Mouse (Mus musculus) heart, embryonic 11.5 days (tissue): ENCODE data around the gene Ncor2. TPM values are rescaled to one million over a fixed set of nuclear protein-coding genes. Genes with fewer than 3 reads are reported as not detected.

Experiments used
- ATAC-seq: fragments of 200-750 bp; cut with Nextera tagmentation; replicated peaks from 2 replicates; pipeline ENCODE4 v1.8.0; 2017; ENCODE audit warnings: moderate library complexity; ENCODE audit not compliant: insufficient number of reproducible peaks, low FRiP score, low TSS enrichment
- H3K27ac ChIP-seq: fragments of 300-500 bp; sonication (generic); 2 replicates; pipeline ENCODE4 v1.5.1; 2014; ENCODE audit warnings: mild to moderate bottlenecking, low read depth, low read length
- H3K27me3 ChIP-seq: fragments of 300-500 bp; sonication (generic); 2 replicates; pipeline ENCODE4 v1.6.1; 2014; ENCODE audit warnings: mild to moderate bottlenecking, low read length, mixed read lengths; ENCODE audit not compliant: control insufficient read depth, insufficient read depth
- H3K36me3 ChIP-seq: fragments of 300-500 bp; sonication (generic); 2 replicates; pipeline ENCODE4 v1.6.1; 2014; ENCODE audit warnings: mild to moderate bottlenecking, low read length, moderate library complexity, mixed read lengths; ENCODE audit not compliant: control insufficient read depth, insufficient read depth
- H3K4me1 ChIP-seq: fragments of 300-500 bp; sonication (generic); 2 replicates; pipeline ENCODE4 v1.6.1; 2014; ENCODE audit warnings: low read length; ENCODE audit not compliant: control insufficient read depth, insufficient read depth
- H3K4me2 ChIP-seq: fragments of 300-500 bp; sonication (generic); 2 replicates; pipeline ENCODE4 v1.6.1; 2014; ENCODE audit warnings: mild to moderate bottlenecking, moderate library complexity
- H3K4me3 ChIP-seq: fragments of 300-500 bp; sonication (generic); 2 replicates; pipeline ENCODE4 v1.5.1; 2014; ENCODE audit warnings: low read depth, low read length
- H3K9ac ChIP-seq: fragments of 300-500 bp; sonication (generic); 2 replicates; pipeline ENCODE4 v1.6.1; 2014; ENCODE audit warnings: mild to moderate bottlenecking, low read depth, low read length, moderate library complexity
- H3K9me3 ChIP-seq: fragments of 300-500 bp; sonication (generic); replicated peaks from 2 replicates; pipeline ENCODE4 v1.6.1; 2016; ENCODE audit warnings: low read length; ENCODE audit not compliant: control insufficient read depth
- whole genome bisulfite sequencing: fragments of 180-500 bp; shearing (Covaris S2); extraction: QIAGEN DNeasy Blood & Tissue Kit; methylation state at CpG from one replicate; pipeline ENCODE4 v1.1.7; 2014; ENCODE audit not compliant: insufficient replicate concordance; 5-methylcytosine and 5-hydroxymethylcytosine counted together
- polyA plus RNA-seq: library from polyadenylated mRNA; unstranded; fragments of >200 nt; fragmentation: Nextera tagmentation; extraction: Ambion mirVana; gene quantifications from 2 replicates; pipeline ENCODE4 v1.2.1, GENCODE M21; 2014

Ncor2 gene
- polyA plus RNA-seq, 1 experiment from 2014 or later: 18.8 TPM

GRCm38 (mm10) chr5:125053661-125054060, 125.4 kb downstream of the Ncor2 start:
- 0 out of 2 replicates have a peak overlapping the region, but pooled peaks have one; percentile 55 for H3K9ac ChIP-seq

GRCm38 (mm10) chr5:125052603-125053488, 126.2 kb downstream of the Ncor2 start:
- H3K4me1 ChIP-seq: peaks cover 83% of the 10 kb centered on the region
- H3K9me3 ChIP-seq: no peaks in the 10 kb centered on the region
- WGBS: 56% methylated on average over 23 of the region's 23 CpGs
- ATAC-seq: peak; percentile 28; the same call in 1 of the 2 replicates
- H3K4me2 ChIP-seq: no peak overlapping the region; the same call in 1 of the 2 replicates
- peaks cover 12% of the 10 kb centered on the region for H3K36me3 ChIP-seq
- peak overlapping the region; percentile 55; the same call in 1 of the 2 replicates for H3K9ac ChIP-seq
- no peaks in the 10 kb centered on the region for H3K27me3 ChIP-seq
- peak overlapping the region; percentile 46 for H3K27ac ChIP-seq
- H3K4me3 ChIP-seq: no peak overlapping the region

More at GRCm38 (mm10) chr5:125053661-125054060, 125.4 kb downstream of the Ncor2 start:
- H3K4me1 ChIP-seq: peaks cover 91% of the 10 kb centered on the region
- H3K27ac ChIP-seq: peak overlapping the region; percentile 46; the same call in 1 of the 2 replicates
- no peaks in the 10 kb centered on the region for H3K27me3 ChIP-seq
- H3K9me3 ChIP-seq: no peaks in the 10 kb centered on the region
- H3K4me3 ChIP-seq: no peak overlapping the region
- peaks cover 12% of the 10 kb centered on the region; the same call in 1 of the 2 replicates for H3K36me3 ChIP-seq
- H3K4me2 ChIP-seq: peak overlapping the region; percentile 19; the same call in 1 of the 2 replicates
- WGBS: 45% methylated on average over 7 of the region's 7 CpGs
- ATAC-seq: no peak

GRCm38 (mm10) chr5:125052237-125052602, 126.8 kb downstream of the Ncor2 start:
- Histone ChIP-seq H3K4me1 (peaks cover 77% of the 10 kb centered on the region), H3K9ac (no peak overlapping the region), H3K4me3 (no peak overlapping the region), H3K27ac (peak overlapping the region; percentile 42), H3K36me3 (peaks cover 18% of the 10 kb centered on the region), H3K27me3 (no peaks in the 10 kb centered on the region), H3K4me2 (no peak overlapping the region), H3K9me3 (no peaks in the 10 kb centered on the region)
- 36% methylated on average over 10 of the region's 10 CpGs for WGBS
- no peak; the same call in 1 of the 2 replicates for ATAC-seq

GRCm38 (mm10) chr5:125049481-125049880, 129.5 kb downstream of the Ncor2 start:
- no peak overlapping the region for H3K4me2 ChIP-seq
- no peak overlapping the region for H3K4me3 ChIP-seq
- 54% methylated on average over 4 of the region's 4 CpGs for WGBS
- no peaks in the 10 kb centered on the region for H3K9me3 ChIP-seq
- H3K27me3 ChIP-seq: no peaks in the 10 kb centered on the region
- ATAC-seq: peak; percentile 60; the same call in 1 of the 2 replicates
- H3K36me3 ChIP-seq: peaks cover 18% of the 10 kb centered on the region
- no peak overlapping the region; the same call in 1 of the 2 replicates for H3K9ac ChIP-seq
- H3K4me1 ChIP-seq: peaks cover 55% of the 10 kb centered on the region
- H3K27ac ChIP-seq: peak overlapping the region; percentile 12; the same call in 1 of the 2 replicates

- H3K27ac ChIP-seq: no peak overlapping the region
- H3K4me2 ChIP-seq: no peak overlapping the region
- H3K4me1 ChIP-seq: peaks cover 29% of the 10 kb centered on the region; the same call in 1 of the 2 replicates
- no peak for ATAC-seq
- H3K36me3 ChIP-seq: peaks cover 20% of the 10 kb centered on the region
- no peak overlapping the region for H3K9ac ChIP-seq
- H3K27me3 ChIP-seq: no peaks in the 10 kb centered on the region
- no peak overlapping the region for H3K4me3 ChIP-seq
- no peaks in the 10 kb centered on the region for H3K9me3 ChIP-seq
- 63% methylated on average over 5 of the region's 5 CpGs for WGBS
These were observed 132.6 kb downstream of the Ncor2 start for GRCm38 (mm10) chr5:125046436-125046835.

GRCm38 (mm10) chr5:125045202-125045601, 133.8 kb downstream of the Ncor2 start:
- Histone ChIP-seq H3K4me2 (no peak overlapping the region), H3K9me3 (no peaks in the 10 kb centered on the region), H3K9ac (no peak overlapping the region), H3K36me3 (peaks cover 15% of the 10 kb centered on the region), H3K27me3 (no peaks in the 10 kb centered on the region), H3K27ac (no peak overlapping the region), H3K4me1 (peaks cover 22% of the 10 kb centered on the region; the same call in 1 of the 2 replicates), H3K4me3 (no peak overlapping the region)
- ATAC-seq: no peak
- WGBS: 72% methylated on average over 5 of the region's 5 CpGs

- Histone ChIP-seq H3K4me2 (no peak overlapping the region), H3K9ac (no peak overlapping the region), H3K4me3 (no peak overlapping the region), H3K4me1 (0 out of 2 replicates have a peak, but pooled peaks cover 14% of the 10 kb centered on the region), H3K9me3 (no peaks in the 10 kb centered on the region), H3K27me3 (no peaks in the 10 kb centered on the region), H3K36me3 (peaks cover 15% of the 10 kb centered on the region), H3K27ac (no peak overlapping the region)
- WGBS: 87% methylated on average over 6 of the region's 6 CpGs
- ATAC-seq: no peak
These were observed 135.6 kb downstream of the Ncor2 start for GRCm38 (mm10) chr5:125043448-125043847.

GRCm38 (mm10) chr5:125041578-125041977, 137.4 kb downstream of the Ncor2 start:
- no peak overlapping the region for H3K9ac ChIP-seq
- no peak for ATAC-seq
- no peaks in the 10 kb centered on the region for H3K9me3 ChIP-seq
- H3K4me1 ChIP-seq: 0 out of 2 replicates have a peak, but pooled peaks cover 14% of the 10 kb centered on the region
- H3K4me2 ChIP-seq: no peak overlapping the region
- H3K27ac ChIP-seq: no peak overlapping the region
- H3K4me3 ChIP-seq: no peak overlapping the region
- H3K36me3 ChIP-seq: peaks cover 25% of the 10 kb centered on the region
- 85% methylated on average over 9 of the region's 9 CpGs for WGBS
- H3K27me3 ChIP-seq: no peaks in the 10 kb centered on the region
